Mouse (Mus musculus): Measurements from ENCODE around the gene Wdr11.
A peak's percentile ranks its signal among the peaks of the same experiment; 100 is the strongest.

The Wdr11 gene

GRCm38 (mm10) chr7:129591371-129592131, at the start of gene Wdr11:
Gene Wdr11 (plus strand): TSS chr7:129591863.
- DNase-seq (ENCODE audit: low read depth): peak; percentile 91

GRCm38 (mm10) chr7:129567541-129567940, 24.1 kb upstream of the Wdr11 start:
- no peak for DNase-seq (ENCODE audit: low read depth)

- no peak for DNase-seq (ENCODE audit: low read depth)
These were observed 23.3 kb upstream of the Wdr11 start for GRCm38 (mm10) chr7:129568338-129568737.

- no peak for DNase-seq (ENCODE audit: low read depth)
These were observed 17.2 kb upstream of the Wdr11 start for GRCm38 (mm10) chr7:129574471-129574870.

GRCm38 (mm10) chr7:129575110-129575784, 16.4 kb upstream of the Wdr11 start:
- DNase-seq (ENCODE audit: low read depth): no peak

- peak; percentile 34 for DNase-seq (ENCODE audit: low read depth)
These were observed 576 bp downstream of the Wdr11 start for GRCm38 (mm10) chr7:129592132-129592745.

GRCm38 (mm10) chr7:129597186-129597585, 5.5 kb downstream of the Wdr11 start:
- DNase-seq (ENCODE audit: low read depth): no peak

- no peak for DNase-seq (ENCODE audit: low read depth)
These were observed 14.6 kb downstream of the Wdr11 start for GRCm38 (mm10) chr7:129606291-129606690.

GRCm38 (mm10) chr7:129621141-129621540, 29.5 kb downstream of the Wdr11 start:
- no peak for DNase-seq (ENCODE audit: low read depth)

- DNase-seq (ENCODE audit: low read depth): no peak
These were observed 38.7 kb downstream of the Wdr11 start for GRCm38 (mm10) chr7:129630351-129630750.

GRCm38 (mm10) chr7:129631453-129631852, 39.8 kb downstream of the Wdr11 start:
- no peak for DNase-seq (ENCODE audit: low read depth)

- DNase-seq (ENCODE audit: low read depth): no peak
These were observed 44.4 kb downstream of the Wdr11 start for GRCm38 (mm10) chr7:129635898-129636640.

- DNase-seq (ENCODE audit: low read depth): no peak
These were observed 45.3 kb downstream of the Wdr11 start for GRCm38 (mm10) chr7:129636992-129637391.

GRCm38 (mm10) chr7:129637906-129638475, 46.3 kb downstream of the Wdr11 start:
- no peak for DNase-seq (ENCODE audit: low read depth)

- DNase-seq (ENCODE audit: low read depth): no peak
These were observed 47.3 kb downstream of the Wdr11 start for GRCm38 (mm10) chr7:129639006-129639405.

- no peak for DNase-seq (ENCODE audit: low read depth)
These were observed 48.2 kb downstream of the Wdr11 start for GRCm38 (mm10) chr7:129639833-129640232.

- no peak for DNase-seq (ENCODE audit: low read depth)
These were observed 51.6 kb downstream of the Wdr11 start for GRCm38 (mm10) chr7:129643290-129643689.

GRCm38 (mm10) chr7:129647798-129648197, 56.1 kb downstream of the Wdr11 start:
- DNase-seq (ENCODE audit: low read depth): no peak

- peak; percentile 92 for DNase-seq (ENCODE audit: low read depth)
These were observed 57.3 kb downstream of the Wdr11 start for GRCm38 (mm10) chr7:129648938-129649337.

GRCm38 (mm10) chr7:129650717-129651116, 59.1 kb downstream of the Wdr11 start:
- no peak for DNase-seq (ENCODE audit: low read depth)

GRCm38 (mm10) chr7:129651781-129652180, 60.1 kb downstream of the Wdr11 start:
- no peak for DNase-seq (ENCODE audit: low read depth)

GRCm38 (mm10) chr7:129652901-129653460, 61.3 kb downstream of the Wdr11 start:
- DNase-seq (ENCODE audit: low read depth): no peak

All from NIH3T3 (cell line).